Mouse (Mus musculus) layer of hippocampus, adult 8-10 months (tissue): ENCODE data around the gene Tufm. TPM values are rescaled to one million over a fixed set of nuclear protein-coding genes. Genes with fewer than 3 reads are reported as not detected.
"Not testable (repeated sequence)": the region's sequence is repeated elsewhere in the genome, so short reads cannot be mapped to it uniquely, and the experiment has no call there.

Experiments
- DNase-seq, 2 experiments: peaks; one replicate each; pipeline ENCODE4 v3.0.0; 2022; ENCODE audit warnings: low spot score in 2 of 2
- total RNA-seq, 4 experiments: library from RNA; stranded (reverse); gene quantifications; 2 replicates each; pipeline ENCODE4 v1.2.4; 2022

Tufm gene
- total RNA-seq, 4 experiments from 2014 or later, result 68.9 to 84.1 (median 80.1) TPM

DNA sequence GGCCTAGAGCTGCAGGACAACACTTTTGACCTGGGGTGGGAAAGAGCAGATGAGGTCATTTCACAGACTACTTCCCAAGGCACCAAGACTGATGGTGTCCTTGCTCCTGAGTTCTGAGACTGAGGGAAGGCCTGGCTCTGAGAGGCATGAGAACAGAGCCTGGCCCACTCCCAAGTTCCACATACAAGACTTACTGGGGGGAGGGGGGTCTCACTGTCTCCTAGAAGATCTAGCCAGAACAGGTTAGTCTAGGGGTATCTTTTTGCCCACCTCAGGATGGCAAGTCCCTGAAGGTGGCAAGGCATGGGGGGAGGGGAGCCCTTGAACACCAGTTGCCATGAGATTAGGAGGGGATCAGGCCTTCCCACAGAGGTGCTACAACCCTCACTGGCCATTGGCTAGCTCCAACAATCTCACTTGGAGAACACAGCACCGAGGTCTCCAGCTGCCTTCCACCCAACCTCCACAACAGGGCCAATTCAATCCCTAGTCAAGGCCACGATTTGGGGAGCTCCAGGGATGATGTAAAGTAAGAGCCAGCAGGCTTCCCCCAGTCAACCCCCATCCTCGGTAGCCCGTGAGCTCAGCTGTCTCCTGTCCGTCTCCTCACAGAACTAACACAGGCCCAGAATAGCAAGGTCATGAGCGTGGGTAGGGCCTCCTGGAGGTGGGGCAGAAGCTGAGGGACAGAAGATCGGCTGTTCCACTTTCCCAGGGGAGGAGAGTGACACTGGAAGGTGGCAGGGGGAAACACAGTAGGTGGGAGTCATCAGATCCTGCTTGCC, 21.7 kb upstream of the Tufm start:
- no peak for DNase-seq

DNA sequence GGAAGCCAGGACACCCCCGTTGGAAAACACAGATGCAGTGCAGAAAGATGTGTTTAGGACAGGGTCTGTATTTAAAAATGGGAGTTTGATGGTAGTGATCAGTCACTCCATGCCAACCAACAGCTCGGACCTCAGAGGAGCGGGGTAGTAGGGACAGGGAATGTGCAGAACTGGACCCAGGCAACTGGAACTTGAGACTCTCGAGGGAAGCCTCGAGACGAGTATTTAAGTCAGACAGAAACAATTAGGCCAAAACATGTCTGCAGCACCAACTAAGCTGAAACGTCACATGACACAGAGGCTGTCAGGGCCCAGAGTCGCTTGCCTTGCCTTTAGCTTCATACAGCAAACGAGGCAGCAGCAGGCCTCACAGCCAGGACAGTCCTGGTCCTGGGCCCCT, 21.0 kb upstream of the Tufm start:
- no peak for DNase-seq

DNA sequence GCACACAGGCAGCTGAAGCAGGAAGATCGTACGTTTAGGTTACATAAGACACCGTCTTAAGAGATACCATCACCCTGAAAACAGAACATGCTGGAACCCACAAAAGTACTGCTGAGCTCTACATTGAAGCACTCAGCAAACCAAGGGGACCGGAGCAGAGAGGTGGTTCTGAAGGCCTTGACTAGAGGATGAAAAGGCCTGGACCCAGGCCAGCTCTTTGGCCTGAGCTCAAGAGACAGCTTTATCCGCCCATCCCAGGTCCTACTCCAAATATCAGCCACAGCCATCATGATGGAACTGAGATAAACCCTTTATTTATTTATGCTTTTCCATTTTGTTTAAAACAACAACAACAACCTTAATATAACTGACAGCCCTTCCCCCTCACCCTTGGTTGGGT, 20.5 kb upstream of the Tufm start:
- no peak for DNase-seq

DNA sequence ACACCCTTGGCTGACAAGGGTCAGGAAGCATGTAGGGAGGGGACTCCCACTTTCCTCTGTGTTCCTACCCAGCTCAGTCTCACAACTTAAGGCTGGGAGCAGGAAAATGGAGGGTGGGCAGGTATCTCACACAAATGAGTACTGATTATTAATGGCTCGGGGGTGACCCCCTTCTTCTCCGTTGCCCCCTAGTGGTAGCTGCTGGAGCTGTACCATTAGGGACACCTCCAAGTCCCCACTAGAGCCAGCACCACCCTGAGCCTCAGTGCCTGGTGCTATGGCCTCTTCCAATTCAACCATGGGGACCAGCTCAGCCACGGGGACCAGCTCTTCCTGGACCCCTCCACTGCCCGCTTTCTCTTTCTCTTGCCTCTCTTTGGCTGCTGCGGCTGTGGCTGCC, 19.9 kb upstream of the Tufm start:
- DNase-seq, result no peak

DNA sequence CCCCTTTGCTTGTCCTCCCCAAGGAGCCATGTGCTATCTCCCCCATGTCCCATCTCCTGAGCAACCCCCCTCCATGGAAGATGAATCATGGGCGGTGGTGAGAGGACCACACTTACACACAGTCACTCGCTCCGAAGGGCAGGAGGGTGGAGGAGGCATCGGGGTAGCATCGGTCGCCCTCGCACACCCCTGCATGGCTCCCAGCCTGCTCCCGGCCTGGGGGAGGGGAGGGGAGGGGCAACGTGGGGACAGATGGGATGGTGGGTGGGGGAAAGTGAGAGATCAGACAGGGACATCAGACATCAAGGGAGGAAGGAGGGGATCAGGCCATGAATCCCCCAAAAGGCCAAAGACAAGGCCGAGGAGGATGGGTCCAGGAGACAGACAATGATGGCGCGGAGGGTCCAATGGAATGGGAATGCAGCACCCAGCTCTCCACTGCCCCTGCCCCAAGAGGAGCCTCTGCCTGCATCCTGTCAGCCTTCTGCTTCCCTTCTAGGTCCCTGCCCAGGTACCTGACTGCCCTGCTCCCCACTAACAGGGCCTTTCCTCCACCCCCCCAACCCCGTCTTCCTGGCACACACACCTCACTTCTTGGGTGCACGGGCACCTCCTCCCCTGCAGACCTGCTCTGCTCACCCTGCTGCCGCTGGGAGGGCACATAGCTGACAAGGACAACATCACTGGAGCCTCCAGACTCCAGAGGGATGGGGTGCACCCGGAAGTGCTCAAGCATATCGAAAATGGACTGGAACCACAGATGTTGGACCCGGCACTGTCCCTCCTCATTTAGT, 19.1 kb upstream of the Tufm start:
- DNase-seq, result no peak

DNA sequence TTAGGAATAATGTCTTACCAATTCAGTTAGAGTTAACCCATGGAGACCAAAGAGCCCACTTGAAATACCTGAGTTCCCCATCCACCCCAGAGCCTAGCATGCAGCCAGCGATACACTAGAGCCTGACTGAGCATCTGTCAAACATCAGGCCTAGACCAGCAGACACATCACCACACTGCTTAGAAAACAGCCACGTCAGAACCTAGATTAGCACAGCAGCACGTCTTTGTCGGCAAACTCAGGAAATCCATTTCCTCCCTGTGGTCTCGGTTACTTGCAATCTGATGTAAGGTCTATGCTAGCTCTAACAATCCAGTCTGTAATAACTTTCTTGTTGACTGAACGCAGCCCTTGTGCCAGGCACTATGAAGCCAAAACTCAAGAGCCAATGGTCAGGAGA, 17.1 kb upstream of the Tufm start:
- DNase-seq, result no peak

DNA sequence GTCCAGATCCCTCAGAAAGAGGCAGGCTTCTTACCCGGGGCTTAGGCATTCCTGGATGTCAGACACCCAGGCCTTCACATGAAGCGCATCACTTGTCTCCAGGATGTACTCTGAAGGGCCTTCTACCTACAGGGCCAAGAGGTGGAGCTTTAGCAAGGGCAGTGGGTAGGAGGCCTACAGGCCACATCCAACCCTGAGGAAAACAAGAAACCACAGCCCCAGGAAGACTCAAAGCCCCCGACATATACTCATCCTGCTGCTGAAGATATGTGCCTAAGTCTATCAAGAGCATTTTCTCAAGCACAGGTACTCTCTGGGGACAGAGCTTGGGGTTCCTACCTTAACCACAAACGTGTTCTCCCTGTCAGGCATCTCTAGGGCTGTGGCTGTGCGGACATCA, 15.8 kb upstream of the Tufm start:
- no peak for DNase-seq

DNA sequence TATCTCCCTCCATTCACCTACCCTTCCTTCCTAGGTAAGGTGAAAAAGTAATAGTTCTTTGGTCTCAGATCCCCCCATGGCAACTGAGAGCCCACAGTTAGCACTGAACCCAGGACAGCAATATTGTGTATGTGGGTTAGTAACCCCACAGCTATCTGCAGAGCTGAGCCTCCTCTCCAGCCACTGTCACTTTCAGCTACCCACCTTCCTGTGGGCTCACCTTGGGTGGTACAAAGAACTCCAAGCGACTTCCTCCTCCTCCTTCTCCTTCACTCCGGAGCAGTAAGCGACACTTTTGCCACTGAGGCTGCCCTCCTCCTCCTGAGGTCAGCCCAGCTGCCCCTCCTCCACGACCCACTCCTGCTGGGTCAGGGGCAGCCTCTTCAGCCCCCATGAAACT, 15.3 kb upstream of the Tufm start:
- no peak for DNase-seq

DNA sequence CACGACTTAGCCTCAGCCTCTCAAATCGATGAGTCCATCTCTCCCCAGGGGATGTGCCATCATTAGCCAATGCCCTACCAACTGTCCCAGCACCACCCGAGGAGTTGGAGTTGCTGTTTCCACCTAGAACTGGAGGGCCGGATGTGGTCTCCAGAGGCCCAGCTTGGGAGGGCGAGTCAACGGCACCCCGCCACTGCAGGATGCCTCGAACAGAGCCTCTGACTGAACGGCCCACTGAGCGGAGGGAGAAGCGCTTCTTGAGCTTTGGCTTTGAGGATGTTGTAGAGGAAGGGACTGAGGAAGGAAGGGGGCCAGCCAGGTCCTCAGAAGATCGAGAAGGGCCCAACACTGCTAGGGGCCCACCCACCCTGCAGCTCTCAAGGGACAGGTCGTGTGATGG, 14.9 kb upstream of the Tufm start:
- DNase-seq, result no peak

DNA sequence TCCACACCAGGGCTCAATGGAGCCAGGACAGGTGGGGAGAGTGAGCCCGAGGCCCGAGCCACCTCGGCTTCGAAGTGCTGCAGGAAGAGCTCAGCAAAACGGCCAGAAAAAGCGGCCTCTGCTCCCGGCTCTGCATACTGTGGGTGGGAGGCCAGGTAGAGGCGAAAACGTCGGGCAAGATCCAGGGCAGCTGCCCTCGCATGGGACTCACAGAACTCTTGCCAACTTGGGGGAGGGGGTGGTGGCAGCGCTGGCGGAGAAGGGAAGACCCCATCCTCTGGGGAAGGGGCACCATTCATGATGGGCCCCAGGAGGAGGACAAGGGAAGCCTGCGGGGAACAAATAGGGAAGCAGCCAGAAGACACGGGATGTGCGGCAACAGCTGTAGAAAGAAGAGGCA, 14.4 kb upstream of the Tufm start:
- DNase-seq, result no peak

DNA sequence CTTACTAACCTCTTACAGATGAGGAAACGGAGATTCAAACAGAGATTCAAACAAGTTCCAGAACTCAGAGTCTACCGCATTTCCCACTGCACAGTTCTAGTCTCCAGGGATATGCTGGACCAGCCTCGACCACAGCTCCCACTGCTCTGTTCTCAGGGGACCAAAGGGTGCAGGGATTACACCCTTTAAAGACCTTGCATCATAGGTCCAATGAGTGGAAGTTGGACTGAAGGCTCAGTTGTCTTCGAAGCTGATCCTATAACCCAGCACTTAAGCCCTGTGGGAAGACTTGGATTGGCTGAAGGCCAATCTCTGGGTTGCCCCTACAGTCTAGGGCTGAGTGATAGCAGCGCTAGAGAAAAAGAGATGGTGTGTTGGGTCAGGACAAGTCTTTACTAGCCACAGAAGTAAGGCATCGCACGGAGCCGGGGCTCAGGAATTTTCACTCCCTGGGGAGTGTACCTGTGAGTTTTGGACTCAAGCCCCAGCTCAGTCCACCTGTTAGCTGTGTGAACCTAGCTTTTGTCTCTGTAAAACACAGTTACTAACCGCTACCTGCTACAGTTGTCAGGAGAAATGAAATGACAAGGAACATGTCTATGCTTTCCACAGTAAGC, 13.6 kb upstream of the Tufm start:
- no peak for DNase-seq

DNA sequence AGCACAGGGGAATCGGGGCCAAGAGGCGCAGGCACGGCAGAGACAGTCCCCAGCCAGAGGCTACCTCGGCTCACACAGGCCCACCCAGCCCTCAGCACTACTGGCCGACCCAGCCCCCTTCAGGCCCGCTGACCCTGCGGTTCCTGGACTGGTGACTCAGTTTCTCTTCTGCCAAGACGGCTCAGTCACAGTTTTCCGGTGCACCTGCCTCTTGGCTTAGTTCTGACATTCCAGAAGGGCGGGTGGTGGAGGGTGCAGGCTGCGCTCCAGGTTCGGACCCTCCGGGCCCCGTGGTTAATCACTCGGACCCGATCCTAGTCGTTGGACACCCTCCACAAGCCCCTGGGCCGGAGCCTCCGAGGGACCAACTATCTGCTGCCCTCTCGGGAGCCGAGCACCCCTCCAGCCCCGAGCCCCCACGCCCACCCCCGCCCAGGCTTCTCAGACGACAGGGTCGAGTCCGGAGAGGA, 12.6 kb upstream of the Tufm start:
- peak in 1 of 2 experiments; percentile 24 for DNase-seq

DNA sequence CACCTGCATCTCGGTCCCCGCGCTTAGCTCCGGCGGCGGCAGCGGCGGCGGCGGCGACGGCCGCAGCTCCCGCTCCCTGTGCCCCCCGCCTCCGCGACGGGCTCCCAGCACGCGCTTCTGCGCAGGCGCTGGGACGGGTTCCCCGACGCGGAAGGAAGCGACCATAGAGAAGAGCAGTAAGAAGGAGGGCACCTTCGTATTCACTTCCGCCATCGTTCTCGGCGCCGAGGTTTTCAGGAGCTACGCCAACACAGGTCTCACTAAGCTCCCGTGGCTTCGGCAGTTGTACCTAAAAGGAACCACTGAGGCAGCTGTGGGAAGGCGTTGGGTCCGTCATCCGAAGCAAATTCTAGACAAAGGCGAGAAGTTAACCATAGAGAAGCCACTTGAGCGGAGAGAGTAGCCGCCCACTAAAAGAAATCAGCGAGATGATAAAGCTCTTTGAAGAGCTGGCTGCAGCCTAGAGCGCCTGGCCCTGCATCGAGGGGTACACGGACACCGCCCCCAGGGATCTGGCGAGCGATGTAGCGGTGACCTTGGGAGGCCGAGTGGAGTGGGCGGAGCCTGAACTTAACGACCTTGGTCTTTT, 12.1 kb upstream of the Tufm start, which contains the start of gene Sh2b1:
Gene Sh2b1, minus strand, starts transcription at position 432 of the 589 bp plus-strand sequence.
- DNase-seq, result peak; percentile 86 to 87

DNA sequence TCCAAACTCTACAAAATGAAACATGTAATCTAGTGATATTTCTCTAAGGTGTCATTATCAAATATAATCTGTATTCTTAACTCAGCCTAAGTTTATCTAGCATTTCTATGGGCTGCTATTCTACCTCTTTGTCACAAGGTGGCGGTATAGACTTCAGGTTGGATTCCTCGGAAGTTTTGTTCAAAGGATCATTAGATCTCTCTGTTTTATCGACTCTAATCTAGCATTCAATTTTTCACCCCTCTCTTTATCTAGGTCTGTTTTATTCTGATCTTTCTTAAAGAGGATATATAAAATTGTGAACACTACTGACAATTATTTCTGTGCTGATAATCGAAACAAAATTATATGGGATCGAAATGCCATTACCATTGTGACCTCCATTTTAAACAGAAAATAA, 5.5 kb upstream of the Tufm start:
- no peak for DNase-seq

DNA sequence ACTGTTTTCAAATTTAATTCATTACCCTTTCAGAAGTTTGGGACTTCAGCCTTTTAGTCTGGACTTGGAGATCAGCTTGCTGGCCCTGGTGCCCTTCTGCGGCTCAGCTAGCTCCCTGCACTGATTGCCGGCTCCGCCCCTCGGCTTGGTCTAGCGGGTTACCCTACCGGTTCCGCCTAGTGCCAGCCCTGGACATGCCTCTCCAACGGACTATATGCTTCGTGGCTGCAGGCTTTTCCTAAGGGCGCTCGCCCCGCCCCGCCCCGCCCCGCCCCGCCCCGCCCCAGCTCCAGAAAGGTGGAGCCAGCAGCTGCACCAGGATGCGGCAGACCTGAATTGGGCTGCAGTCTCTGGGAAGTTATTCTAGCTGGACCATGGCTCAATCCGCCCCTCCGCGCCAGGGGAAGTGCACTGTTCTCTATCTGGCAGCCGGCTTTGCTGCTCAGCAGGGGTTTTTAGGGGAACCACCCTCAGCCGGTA, 4.7 kb upstream of the Tufm start:
- peak in 1 of 2 experiments; percentile 53 for DNase-seq

DNA sequence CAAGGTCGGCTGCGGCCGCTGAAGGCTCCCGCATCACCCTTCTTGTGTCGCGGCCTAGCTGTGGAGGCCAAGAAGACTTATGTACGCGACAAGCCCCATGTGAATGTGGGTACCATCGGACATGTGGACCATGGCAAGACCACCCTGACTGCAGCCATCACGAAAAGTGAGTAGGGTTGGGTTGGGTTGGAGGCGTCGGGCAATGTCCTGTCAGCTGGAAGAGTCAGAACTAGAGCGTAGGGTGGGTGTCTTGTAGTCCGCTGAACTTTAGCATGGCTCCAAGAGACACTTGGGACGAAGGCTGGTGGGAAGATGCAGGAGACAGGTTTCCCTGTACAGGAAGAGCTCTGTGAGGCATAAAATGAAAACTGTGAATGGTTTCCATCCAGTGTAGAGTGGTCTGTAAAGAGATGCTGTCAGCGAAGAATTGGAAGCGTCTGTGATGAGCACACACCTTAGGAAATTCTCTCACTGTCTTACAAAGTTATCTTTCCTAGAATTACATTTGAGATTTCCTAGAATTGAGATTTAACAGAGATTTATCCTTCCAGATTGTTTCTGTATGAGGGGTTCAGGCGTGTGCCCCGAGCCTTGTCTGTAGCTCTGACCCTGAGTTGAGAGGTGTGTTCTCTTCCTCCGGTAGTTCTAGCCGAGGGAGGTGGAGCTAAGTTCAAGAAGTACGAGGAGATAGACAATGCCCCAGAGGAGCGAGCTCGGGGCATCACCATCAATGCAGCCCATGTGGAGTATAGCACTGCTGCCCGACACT, 640 bp downstream of the Tufm start:
- not testable (repeated sequence) for DNase-seq

DNA sequence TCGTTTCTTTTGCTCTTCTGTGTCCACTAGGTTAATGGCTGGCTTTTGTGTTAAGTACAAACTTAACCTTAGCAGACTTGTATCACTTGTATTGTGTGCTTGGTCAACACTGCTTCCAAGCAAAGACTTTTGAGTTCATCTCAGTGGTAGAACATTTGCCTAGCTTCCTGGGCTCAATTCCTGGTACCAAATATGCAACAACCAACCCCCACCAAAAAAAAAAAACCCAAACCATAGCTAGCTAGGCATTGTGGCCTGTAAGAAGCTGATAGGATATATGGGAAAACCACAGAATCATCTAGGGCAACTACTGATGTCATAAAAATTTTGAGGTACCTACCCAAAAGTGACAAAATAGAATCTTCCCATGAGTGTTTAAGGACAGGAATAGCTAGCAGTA, 3.8 kb downstream of the Tufm start:
- DNase-seq, result no peak

DNA sequence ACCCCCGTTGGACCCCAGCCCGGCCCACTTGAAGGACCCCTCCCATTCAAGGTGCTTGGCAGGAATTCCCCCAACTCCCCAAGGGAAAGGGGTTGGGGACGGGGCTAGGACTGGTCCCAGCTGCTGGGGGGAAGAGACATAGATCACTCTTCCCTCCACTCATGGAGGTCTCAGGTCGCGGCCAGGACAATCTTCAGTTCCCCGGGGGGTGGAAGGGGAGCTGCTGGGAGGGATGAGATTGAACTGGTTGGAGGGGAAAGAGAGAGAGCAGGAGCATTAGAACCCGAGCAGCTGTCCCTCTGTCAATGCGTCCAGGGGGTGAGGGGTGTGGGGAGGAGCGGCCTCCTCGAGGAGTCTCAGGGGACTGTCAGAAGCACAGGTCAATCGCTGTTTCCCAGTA, 4.8 kb downstream of the Tufm start:
- no peak for DNase-seq

DNA sequence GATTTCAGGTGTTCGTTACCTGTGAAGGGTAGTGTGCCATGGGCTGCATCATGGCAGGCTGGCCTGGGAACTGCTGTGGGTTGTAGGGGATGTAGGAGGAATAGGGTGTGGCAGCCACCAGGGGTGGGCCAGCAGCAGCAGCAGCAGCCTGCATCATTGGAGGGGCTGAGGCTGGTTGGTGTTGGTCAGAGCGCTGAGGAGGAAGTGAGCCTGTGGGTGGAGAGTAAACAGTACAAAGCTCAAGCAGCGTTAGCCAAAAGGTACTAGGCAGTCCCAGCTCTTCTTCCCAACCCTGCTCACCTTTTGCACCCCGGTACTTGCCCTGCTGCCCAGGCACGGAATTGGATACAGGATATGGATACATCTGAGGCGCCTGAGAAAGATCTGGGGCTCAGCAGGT, 7.0 kb downstream of the Tufm start:
- no peak for DNase-seq

DNA sequence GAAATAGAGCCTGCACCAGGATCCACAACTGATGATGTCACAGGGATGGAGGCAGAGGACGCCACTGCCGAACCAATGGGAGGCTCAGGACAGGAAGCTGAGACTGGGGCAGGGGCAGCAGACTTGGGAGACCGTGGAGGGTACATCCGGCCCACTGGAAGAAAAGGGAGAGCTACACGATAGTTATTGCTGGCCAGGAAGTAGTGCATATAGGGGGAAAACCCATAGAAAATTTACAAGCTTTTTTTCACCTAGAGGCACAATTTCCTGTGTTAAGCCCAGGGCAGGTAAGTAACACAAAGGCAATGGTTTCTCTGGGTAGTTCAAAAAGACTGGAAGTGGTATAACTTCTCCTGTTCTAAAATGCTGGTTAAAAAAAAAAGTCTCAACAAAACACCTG, 9.3 kb downstream of the Tufm start:
- no peak for DNase-seq

DNA sequence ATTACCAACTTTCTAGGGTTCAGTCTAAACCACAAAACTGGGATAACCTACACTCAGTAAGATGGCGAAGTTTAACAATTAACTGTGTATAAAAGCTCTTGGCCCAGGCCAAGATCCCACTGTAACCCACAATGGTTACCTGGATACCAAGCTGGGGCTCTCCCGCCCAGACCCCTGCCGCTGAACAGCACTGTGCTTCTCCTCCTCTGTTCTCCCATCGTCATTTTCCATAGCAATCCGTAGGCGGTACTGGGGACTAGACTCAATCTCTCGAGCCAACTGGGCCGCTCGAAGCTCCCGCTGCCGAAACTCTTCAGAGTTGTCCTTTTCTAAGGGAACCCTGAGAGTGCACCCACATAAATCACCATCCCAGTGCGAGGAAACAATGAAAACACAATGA, 10.8 kb downstream of the Tufm start:
- no peak for DNase-seq
